ENCODE assay signal across 32 mouse cellular contexts in genomic region chr7:63947514-63948487, GRCm38 (mm10). TPM values are rescaled to one million over a fixed set of nuclear protein-coding genes. Genes with fewer than 3 reads are reported as not detected.
DNase-seq lines count a peak whose midpoint lies in the region; ATAC-seq and TF ChIP-seq lines count a peak whose summit lies in the region.
"Had no signal": no experiment of that assay in that cellular context is flagged by ENCODE, and none has a peak within 500 bp of the region (broad histone marks: within the 10 kb centered on the region; RNA-seq: fewer than 3 reads in every experiment).

No protein-coding gene starts in this region.

- H3K9me3 ChIP-seq in E14TG2a.4 (ENCODE audit: low read length) = no peaks in the 10 kb centered on the region
- H3K9me3 ChIP-seq: heart, embryonic 15.5 days; hindbrain, embryonic 15.5 days; kidney, embryonic 15.5 days; limb, embryonic 13.5 days; liver, embryonic 12.5 days had no signal

- no peak for TF ChIP-seq CTCF in E14TG2a.4 (conservative IDR thresholded peaks at IDR 0.05; ENCODE audit: low read length)
- no peak for TF ChIP-seq CTCF in small intestine, adult 2 months (IDR thresholded peaks at IDR 0.05; ENCODE audit: extremely low read depth, insufficient read length, insufficient replicate concordance, low read depth, low read length)

- WGBS in small intestine, adult 2 months = 40% methylated on average over 11 of the region's 11 CpGs

- no peaks in the 10 kb centered on the region for H3K36me3 ChIP-seq in E14TG2a.4 (ENCODE audit: insufficient read depth, low read length)
- no peaks in the 10 kb centered on the region for H3K36me3 ChIP-seq in small intestine, adult 2 months (ENCODE audit: control insufficient read depth, insufficient read depth, low read length)
- H3K36me3 ChIP-seq: heart, embryonic 15.5 days; hindbrain, embryonic 15.5 days; kidney, embryonic 15.5 days; limb, embryonic 13.5 days; liver, embryonic 12.5 days had no signal

- peak; percentile 58; the same call in 1 of the 2 replicates for ATAC-seq in erythroid progenitor cell, adult 5-6 weeks (replicated peaks; ENCODE audit: low FRiP score, poor library complexity, severe bottlenecking)
- ATAC-seq in cerebellum, adult (ENCODE audit: insufficient number of reproducible peaks, low FRiP score, low TSS enrichment) = no peak
- ATAC-seq: forebrain, postnatal 0 days; liver, embryonic 12.5 days had no signal

- peak overlapping the region; percentile 37; the same call in 1 of the 2 replicates for H3K27ac ChIP-seq in small intestine, adult 2 months (ENCODE audit: insufficient read depth, low read depth, low read length)
- H3K27ac ChIP-seq: heart, embryonic 15.5 days; hindbrain, embryonic 15.5 days; kidney, embryonic 15.5 days; limb, embryonic 13.5 days; liver, embryonic 12.5 days had no signal

- peaks cover 86% of the 10 kb centered on the region for H3K4me1 ChIP-seq in E14TG2a.4 (replicated peaks; ENCODE audit: low read depth, low read length)
- H3K4me1 ChIP-seq in small intestine, adult 2 months (ENCODE audit: control insufficient read depth, insufficient read depth, insufficient read length, low read length) = peaks cover 29% of the 10 kb centered on the region; the same call in 1 of the 2 replicates
- H3K4me1 ChIP-seq: heart, embryonic 15.5 days; hindbrain, embryonic 15.5 days; kidney, embryonic 15.5 days; limb, embryonic 13.5 days had no signal

- H3K27me3 ChIP-seq in E14TG2a.4 (ENCODE audit: insufficient read depth, low read length) = no peaks in the 10 kb centered on the region
- H3K27me3 ChIP-seq in small intestine, adult 2 months (ENCODE audit: control insufficient read depth, insufficient read depth, low read length) = no peaks in the 10 kb centered on the region
- H3K27me3 ChIP-seq: heart, embryonic 15.5 days; hindbrain, embryonic 15.5 days; kidney, embryonic 15.5 days; limb, embryonic 13.5 days; liver, embryonic 12.5 days had no signal

- TF ChIP-seq POLR2A in small intestine, adult 2 months (IDR thresholded peaks at IDR 0.05; ENCODE audit: low read depth, low read length) = no peak

- DNase-seq in ES-CJ7 (ENCODE audit: low read depth, low spot score) (peak; percentile 86), MN1 (ENCODE audit: low spot score) (no peak)
- no peak for DNase-seq in kidney, adult 9 months
- DNase-seq: adrenal gland, postnatal 25 days; B cell, adult 2 months; cerebellum, adult 9-10 months; forebrain, postnatal 0 days; heart, postnatal 36 days; kidney, postnatal 4 days; layer of hippocampus, adult 9-11 months; lung, adult 18-20 months; lung, postnatal 10 days; right cerebral cortex, postnatal 14 days; spleen, adult 18-20 months had no signal

- peak overlapping the region; percentile 54 for H3K4me3 ChIP-seq in E14TG2a.4 (replicated peaks; ENCODE audit: low read length)
- no peak overlapping the region for H3K4me3 ChIP-seq in small intestine, adult 2 months (ENCODE audit: low read depth, low read length)
- H3K4me3 ChIP-seq: heart, embryonic 15.5 days; hindbrain, embryonic 15.5 days; kidney, embryonic 15.5 days; limb, embryonic 13.5 days; liver, embryonic 12.5 days had no signal

RNA-seq across cellular contexts. Expression of gene Klf13, which starts 9.1 kb away (rescaled TPM):
- total RNA-seq in erythroid progenitor cell, adult 5-6 weeks (2015; ENCODE audit: low replicate concordance) = 41.8 and 46.9 TPM in 2 replicates
- total RNA-seq in erythroid progenitor cell, adult 5-6 weeks (2017; ENCODE audit: low replicate concordance) = 53.8 and 60.1 TPM in 2 replicates
- 22.2 and 55.1 TPM in 2 replicates for polyA plus RNA-seq in small intestine, adult 2 months (2012; rRNA removed)

RNA-seq across cellular contexts. Expression of gene E030018B13Rik, which starts 31.1 kb away (rescaled TPM):
- not detected in 2 replicates for total RNA-seq in erythroid progenitor cell, adult 5-6 weeks (2015; ENCODE audit: low replicate concordance)
- not detected in 2 replicates for total RNA-seq in erythroid progenitor cell, adult 5-6 weeks (2017; ENCODE audit: low replicate concordance)
- not detected in 2 replicates for polyA plus RNA-seq in small intestine, adult 2 months (2012; rRNA removed)
- total RNA-seq: adrenal gland, postnatal 25 days; CH12.LX; forebrain, postnatal 0 days; gastrocnemius, postnatal 4 days; heart, adult 8-10 months; heart, postnatal 36 days; left cerebral cortex, adult 18-20 months; left cerebral cortex, postnatal 25 days; monocyte, adult 5-6 weeks; neutrophil, adult 5-6 weeks had no signal
- polyA plus RNA-seq: brain, embryonic 14.5 days; embryonic facial prominence, embryonic 14.5 days; forebrain, postnatal 0 days; hindbrain, embryonic 15.5 days; kidney, embryonic 15.5 days; liver, embryonic 12.5 days had no signal
